Mouse (Mus musculus) Patski (cell line): ENCODE measurements at regions not wholly inside any gene's neighbourhood (a gene's known extent, or its start where the extent isn't known, plus 50 kb on each side); places are given as distances from the start of the nearest gene placed in this dataset.

Experiments
- ATAC-seq: fragments of 100-300 bp; one replicate; pipeline ENCODE4 v1.8.0; 2021
- CTCF ChIA-PET: fragments of 350-600 bp; sonication (Branson Sonifier 250); formaldehyde crosslinking; loops from one replicate; lab custom pipeline; 2022; ENCODE audit warnings: inconsistent platforms; lab: Charles Lee
- POLR2A ChIA-PET: fragments of 350-600 bp; sonication (Branson Sonifier 250); formaldehyde crosslinking; loops from one replicate; lab custom pipeline; 2022; ENCODE audit warnings: antibody characterized with exemption, inconsistent platforms; lab: Charles Lee
- DNase-seq: peaks from one replicate; pipeline ENCODE4 v3.0.0-alpha.2; 2011; ENCODE audit warnings: low read depth, low spot score
- H3K27me3 ChIP-seq: fragments of 371-371 bp; one replicate; pipeline ENCODE4 v1.5.1; 2021
- CTCF ChIP-seq: fragments of 100-300 bp; IDR thresholded peaks from one replicate; pipeline ENCODE4 v1.5.1; 2021
- in situ Hi-C: fragments of 300-500 bp; cut with MboI; formaldehyde crosslinking; loops from 3 replicates; pipeline ENCODE4 v1.11.1; 2018; ENCODE audit warnings: low pct_unique_long_range_greater_than_20kb, mixed read lengths

DNA sequence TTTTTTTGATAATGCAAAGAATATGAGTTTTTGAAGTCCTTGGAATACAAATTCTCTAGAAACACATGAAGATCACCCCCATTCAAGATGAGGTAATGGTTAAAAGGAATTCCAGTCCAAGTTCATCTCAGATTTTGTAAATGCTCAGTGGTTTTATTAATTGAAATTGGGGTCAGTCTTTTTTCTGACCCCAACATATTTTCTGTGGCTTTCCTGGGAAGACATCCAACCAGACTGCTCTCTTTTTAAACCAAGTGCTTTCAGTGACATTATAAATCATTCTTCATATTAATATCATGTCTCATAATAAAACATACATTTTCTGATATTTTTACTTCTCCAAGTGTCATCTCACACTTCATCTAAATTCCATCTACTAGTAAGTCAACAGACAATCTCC is 725.0 kb upstream of the Kirrel3 start:
- H3K27me3 ChIP-seq = no peaks in the 10 kb centered on the region
- ChIA-PET POLR2A (interaction anchor here (0.7 kb wide), 1 partner anchor 38 kb away, joined by 4 read pairs; no protein-coding TSS in a partner anchor), CTCF (no interaction called here)
- no peak for TF ChIP-seq CTCF
- in situ Hi-C loops = no loop called here
- DNase-seq (no peak), ATAC-seq (no peak)

DNA sequence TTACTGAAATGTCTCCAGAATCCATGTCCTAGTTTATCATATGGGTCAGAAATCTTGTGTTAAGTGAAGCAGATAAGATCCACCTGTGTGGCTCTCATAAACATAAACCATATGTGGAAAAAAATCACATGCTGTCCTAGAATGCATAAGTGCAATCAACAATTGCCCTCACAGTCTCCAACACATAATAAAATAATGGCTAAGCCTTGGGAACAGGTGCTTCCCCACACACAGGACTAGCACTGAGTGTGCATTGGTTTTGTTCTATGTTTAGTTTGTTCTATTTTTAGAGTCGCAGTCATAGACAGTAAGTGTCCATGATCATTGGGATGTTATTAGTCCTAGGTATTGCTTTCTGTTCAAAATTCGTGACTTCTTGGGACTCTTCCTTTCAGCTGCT is 719.5 kb upstream of the Kirrel3 start:
- ATAC-seq (no peak), DNase-seq (no peak)
- H3K27me3 ChIP-seq = no peaks in the 10 kb centered on the region
- in situ Hi-C loops = no loop called here
- TF ChIP-seq CTCF = no peak
- POLR2A ChIA-PET = no interaction called here
- CTCF ChIA-PET = interaction anchor here (1.6 kb wide), 1 partner anchor 11 kb away, joined by 4 read pairs; no protein-coding TSS in a partner anchor

DNA sequence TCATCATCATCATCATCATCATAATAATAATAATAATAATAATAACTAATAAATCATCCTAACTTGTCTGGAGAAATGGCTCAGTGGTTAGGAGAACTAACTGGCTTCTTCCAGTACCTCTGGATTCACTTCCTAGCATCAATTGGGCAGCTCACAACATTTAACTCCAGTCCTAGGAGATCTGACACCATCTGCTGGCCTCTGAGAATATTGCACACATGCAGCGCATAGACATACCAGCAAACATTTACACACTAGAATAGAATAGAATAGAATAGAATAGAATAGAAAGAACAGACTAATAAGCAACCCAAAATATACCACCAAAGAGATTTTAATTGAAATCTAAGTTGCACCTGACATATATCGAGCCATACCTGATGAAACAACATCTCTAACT is 715.9 kb upstream of the Kirrel3 start:
- no peaks in the 10 kb centered on the region for H3K27me3 ChIP-seq
- ChIA-PET POLR2A (no interaction called here), CTCF (no interaction called here)
- DNase-seq = no peak
- peak; percentile 44 for TF ChIP-seq CTCF
- no peak for ATAC-seq
- in situ Hi-C loops = no loop called here

DNA sequence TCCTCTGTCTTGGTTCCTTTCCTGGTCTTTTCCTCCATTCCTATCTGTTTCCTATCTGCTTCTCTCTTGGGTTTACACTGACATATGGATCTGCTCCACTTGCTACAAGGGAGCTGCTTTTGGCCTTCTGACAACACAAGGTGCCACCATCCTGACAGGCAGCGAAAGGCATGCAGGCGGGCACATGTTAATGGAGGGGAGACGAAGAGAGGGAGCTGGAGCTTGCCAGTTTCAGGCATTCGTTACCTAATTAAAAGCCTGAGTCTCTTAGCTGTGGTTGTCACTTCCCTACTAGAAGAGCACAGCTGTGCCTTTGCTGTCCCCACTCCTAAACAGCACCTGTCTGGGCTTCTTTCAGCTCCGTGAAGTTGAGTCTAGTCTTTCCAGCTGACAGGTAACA is 711.5 kb upstream of the Kirrel3 start:
- H3K27me3 ChIP-seq = no peaks in the 10 kb centered on the region
- in situ Hi-C loops = no loop called here
- ChIA-PET POLR2A (no interaction called here), CTCF (no interaction called here)
- DNase-seq = no peak
- no peak for TF ChIP-seq CTCF
- ATAC-seq = no peak

DNA sequence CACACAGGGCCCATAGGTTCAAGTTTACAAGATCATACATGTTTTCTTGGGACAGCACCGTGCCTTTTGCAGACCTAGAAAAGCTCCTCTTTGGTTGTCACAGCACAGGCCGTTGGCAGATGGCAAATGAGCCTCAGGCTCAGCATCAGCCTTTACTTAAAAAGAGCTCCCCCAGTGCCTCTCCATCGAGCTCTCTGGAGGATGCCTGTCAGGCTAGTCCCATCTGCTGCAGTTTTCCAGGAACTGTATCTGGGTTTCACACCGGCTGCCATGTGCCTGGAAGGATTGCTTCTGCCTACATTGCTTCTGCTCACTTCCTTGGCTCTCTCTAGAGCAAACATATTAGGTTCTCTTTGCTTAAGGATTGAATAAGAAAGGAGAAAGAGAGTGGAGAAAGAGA is 695.1 kb upstream of the Kirrel3 start:
- CTCF ChIA-PET = interaction anchor here (0.6 kb wide), 1 partner anchor 657 kb away, joined by 3 read pairs; no protein-coding TSS in a partner anchor
- in situ Hi-C loops = no loop called here
- no peak for TF ChIP-seq CTCF
- DNase-seq (no peak), ATAC-seq (no peak)
- POLR2A ChIA-PET = interaction anchor here (1.0 kb wide), 1 partner anchor 11 kb away, joined by 3 read pairs; no protein-coding TSS in a partner anchor
- peaks cover 3% of the 10 kb centered on the region for H3K27me3 ChIP-seq

DNA sequence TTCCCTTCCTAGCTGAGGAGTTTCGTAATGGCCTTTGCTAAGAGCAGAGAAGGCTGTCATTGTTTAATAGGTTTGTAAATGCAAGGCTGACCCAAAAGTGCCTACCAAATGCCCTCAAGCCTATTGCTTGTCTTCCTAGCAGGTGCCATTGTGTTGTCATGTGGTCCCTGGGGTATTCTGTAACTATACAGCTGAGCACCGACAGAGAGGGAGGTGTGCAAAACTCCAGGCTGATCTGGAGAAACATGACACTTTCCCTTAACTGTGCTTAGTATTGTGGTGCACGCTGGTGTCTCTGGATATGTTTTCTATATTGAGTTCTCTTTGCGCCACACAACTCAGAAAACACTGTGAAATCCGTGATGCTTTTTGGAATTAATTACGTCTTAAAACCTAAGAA is 685.4 kb upstream of the Kirrel3 start:
- ChIA-PET POLR2A (no interaction called here), CTCF (interaction anchor here (1.3 kb wide), 1 partner anchor 11 kb away, joined by 4 read pairs; no protein-coding TSS in a partner anchor)
- TF ChIP-seq CTCF = no peak
- ATAC-seq = no peak
- DNase-seq = no peak
- in situ Hi-C loops = no loop called here
- no peaks in the 10 kb centered on the region for H3K27me3 ChIP-seq

DNA sequence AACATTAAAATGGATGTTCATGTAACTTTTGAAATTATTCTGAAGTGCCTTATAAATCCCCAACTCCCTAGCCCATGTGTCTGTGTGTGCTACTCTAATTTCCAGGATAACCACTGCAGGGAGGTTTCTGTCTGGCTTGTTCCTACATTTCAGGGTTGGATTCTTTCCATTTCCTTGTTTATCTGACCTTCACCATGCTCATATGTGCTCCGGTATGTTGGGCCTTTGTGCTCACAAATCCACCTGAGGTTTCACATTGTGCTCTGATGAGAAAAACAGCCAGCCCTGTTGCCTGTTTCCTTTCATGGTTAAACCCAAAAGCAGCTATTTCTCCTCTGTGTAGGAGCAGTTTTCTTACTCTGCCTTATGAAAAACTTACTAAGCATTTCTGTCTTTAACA is 684.9 kb upstream of the Kirrel3 start:
- H3K27me3 ChIP-seq = no peaks in the 10 kb centered on the region
- ChIA-PET CTCF (no interaction called here), POLR2A (interaction anchor here (0.7 kb wide), 1 partner anchor 115 kb away, joined by 3 read pairs; no protein-coding TSS in a partner anchor)
- ATAC-seq (no peak), DNase-seq (no peak)
- in situ Hi-C loops = no loop called here
- no peak for TF ChIP-seq CTCF

DNA sequence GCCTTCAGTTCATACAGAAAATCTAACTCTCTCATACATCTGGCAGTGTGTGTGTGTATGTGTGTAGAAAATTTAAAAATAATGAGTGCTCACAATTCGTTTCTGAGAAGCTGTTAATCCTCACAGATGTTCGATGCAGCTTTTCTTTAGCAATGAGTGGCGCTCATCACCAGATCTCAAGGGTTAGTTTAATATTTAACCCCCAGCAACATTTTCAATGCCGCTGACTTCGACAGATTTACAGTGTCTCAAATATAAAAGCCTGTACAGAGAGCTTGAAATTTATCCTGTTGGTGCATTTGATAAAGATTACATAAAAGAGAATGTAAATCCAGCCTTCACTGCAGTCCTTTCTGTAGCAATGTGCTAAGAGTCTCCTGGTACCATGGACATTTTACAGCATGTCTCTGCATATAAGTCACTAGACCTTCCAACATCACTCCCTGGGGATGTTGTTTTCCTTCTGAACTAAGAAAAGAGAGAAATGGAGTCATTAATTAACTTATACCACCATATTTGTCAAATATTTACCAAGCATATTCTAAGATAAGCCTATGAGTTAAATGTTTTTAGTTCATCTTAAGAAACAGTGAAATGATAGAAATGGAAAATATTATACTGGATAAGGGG is 670.8 kb upstream of the Kirrel3 start:
- DNase-seq (no peak), ATAC-seq (no peak)
- ChIA-PET POLR2A (no interaction called here), CTCF (no interaction called here)
- in situ Hi-C loops = no loop called here
- no peaks in the 10 kb centered on the region for H3K27me3 ChIP-seq
- no peak for TF ChIP-seq CTCF

DNA sequence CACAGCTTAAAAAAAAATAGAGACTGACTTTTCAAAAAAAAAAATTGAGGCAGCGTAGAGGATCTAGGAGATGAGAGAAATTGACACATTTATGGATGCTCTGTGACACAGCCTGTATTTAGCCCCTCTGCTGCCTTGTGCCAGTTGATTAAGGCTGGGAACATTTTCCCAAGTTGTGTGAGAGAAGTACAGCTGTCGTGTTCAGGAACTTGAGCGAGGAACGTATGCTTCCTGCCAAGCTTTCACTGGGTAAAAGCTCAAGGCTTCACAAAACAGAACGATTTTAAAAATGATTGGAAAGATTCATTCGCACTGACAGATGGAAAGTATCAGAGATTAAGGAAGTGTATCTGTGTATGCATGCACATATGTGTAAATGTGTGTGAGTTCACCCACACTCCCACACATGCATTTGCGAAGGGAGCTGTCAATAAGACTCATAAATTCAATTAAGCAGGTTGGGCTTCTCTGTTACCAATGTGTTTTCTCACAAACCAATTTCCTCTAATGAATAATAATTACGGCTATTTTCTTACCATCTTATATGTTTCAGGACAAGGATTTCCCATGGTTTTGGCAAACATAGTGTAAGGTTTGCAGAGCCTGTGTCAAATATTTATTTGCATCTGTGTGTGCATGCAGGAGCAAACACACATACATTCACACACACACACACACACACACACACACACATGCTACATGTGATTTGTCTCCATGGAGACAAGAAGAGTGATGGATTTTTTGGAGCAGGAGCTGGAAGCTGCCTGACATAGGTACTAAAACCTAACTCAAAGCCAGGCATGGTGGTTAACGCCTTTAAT is 662.9 kb upstream of the Kirrel3 start:
- DNase-seq = no peak
- ChIA-PET POLR2A (no interaction called here), CTCF (no interaction called here)
- no peaks in the 10 kb centered on the region for H3K27me3 ChIP-seq
- in situ Hi-C loops = no loop called here
- TF ChIP-seq CTCF = no peak
- no peak for ATAC-seq

DNA sequence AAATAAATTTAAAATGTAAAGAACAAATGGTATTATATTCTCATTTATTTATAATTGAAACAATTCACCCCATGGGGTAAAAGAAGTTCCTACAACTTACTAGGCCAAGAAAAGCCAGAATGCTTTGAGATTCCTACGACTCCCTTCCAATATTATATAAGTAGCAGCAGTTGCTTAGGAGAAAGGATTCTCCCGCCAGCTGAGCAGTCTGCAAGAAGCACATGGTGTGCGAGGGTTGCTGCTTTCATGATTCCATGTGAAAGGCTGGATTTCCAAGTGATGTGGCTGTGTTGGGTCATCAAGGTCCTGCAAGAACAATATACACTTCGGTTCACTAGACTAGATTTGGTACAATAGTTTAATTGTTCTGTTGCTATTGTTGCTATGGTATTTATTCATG is 659.6 kb upstream of the Kirrel3 start:
- H3K27me3 ChIP-seq = no peaks in the 10 kb centered on the region
- no peak for TF ChIP-seq CTCF
- ATAC-seq = no peak
- DNase-seq = no peak
- CTCF ChIA-PET = no interaction called here
- POLR2A ChIA-PET = no interaction called here
- in situ Hi-C loops = no loop called here

DNA sequence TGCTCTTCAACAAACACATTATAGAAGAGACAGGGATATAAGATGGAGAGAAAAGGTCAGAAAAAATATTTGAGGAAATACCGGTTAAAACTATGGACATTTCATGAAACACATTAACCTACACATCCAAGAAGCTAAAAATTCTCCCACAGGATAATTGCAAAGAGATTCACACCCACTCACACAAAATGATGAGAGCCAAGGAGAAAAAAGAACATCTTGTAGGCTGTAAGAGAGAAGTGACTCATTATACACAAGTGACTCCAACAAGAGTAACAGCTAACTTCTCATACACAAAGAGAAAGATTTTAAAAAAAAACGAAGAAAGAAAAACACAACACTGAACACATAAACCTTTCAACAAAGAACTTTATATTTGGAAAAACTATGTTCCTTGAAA is 658.3 kb upstream of the Kirrel3 start:
- ATAC-seq (no peak), DNase-seq (no peak)
- ChIA-PET POLR2A (no interaction called here), CTCF (no interaction called here)
- TF ChIP-seq CTCF = no peak
- in situ Hi-C loops = no loop called here
- H3K27me3 ChIP-seq = no peaks in the 10 kb centered on the region
